In genomic region chr8:112034603-112035002, GRCm38 (mm10) we compare ENCODE assay signal across 9 mouse cellular contexts. TPM values are rescaled to one million over a fixed set of nuclear protein-coding genes. Genes with fewer than 3 reads are reported as not detected.
DNase-seq lines count a peak whose midpoint lies in the region; ATAC-seq and TF ChIP-seq lines count a peak whose summit lies in the region.
"Had no signal": no experiment of that assay in that cellular context is flagged by ENCODE, and none has a peak within 500 bp of the region (broad histone marks: within the 10 kb centered on the region; RNA-seq: fewer than 3 reads in every experiment).

No protein-coding gene starts in this region.

- DNase-seq in forebrain, embryonic 14.5 days (ENCODE audit: low spot score), result peak; percentile 72
- DNase-seq in testis, postnatal 10 days (ENCODE audit: low spot score), result no peak
- DNase-seq in cerebellum, adult 9-11 months, result peak; percentile 22
- peak; percentile 72 for DNase-seq in intestine, embryonic 14.5 days (ENCODE audit: low spot score)
- peak; percentile 82 for DNase-seq in splenic B cell, adult 2 months (ENCODE audit: low read depth, low spot score)

- no peaks in the 10 kb centered on the region for H3K27me3 ChIP-seq in forebrain, embryonic 14.5 days (replicated peaks; ENCODE audit: control insufficient read depth, insufficient read depth, low read length)
- H3K27me3 ChIP-seq in forebrain, embryonic 12.5 days, result no peaks in the 10 kb centered on the region
- H3K27me3 ChIP-seq in testis, adult 2 months (ENCODE audit: control insufficient read depth, insufficient read depth, low read length), result no peaks in the 10 kb centered on the region
- no peaks in the 10 kb centered on the region for H3K27me3 ChIP-seq in intestine, embryonic 14.5 days (replicated peaks; ENCODE audit: control insufficient read depth, insufficient read depth, low read length)
- H3K27me3 ChIP-seq in liver, embryonic 15.5 days, result no peaks in the 10 kb centered on the region
- no peaks in the 10 kb centered on the region for H3K27me3 ChIP-seq in splenic B cell, adult 2 months (ENCODE audit: control insufficient read depth, insufficient read depth, low read length, poor library complexity, severe bottlenecking)
- H3K27me3 ChIP-seq: limb, embryonic 13.5 days had no signal

- no peak overlapping the region for H3K4me3 ChIP-seq in forebrain, embryonic 14.5 days (ENCODE audit: low read depth, low read length)
- no peak overlapping the region for H3K4me3 ChIP-seq in forebrain, embryonic 12.5 days (replicated peaks)
- no peak overlapping the region for H3K4me3 ChIP-seq in testis, adult 2 months (ENCODE audit: control insufficient read depth, low read depth, low read length)
- H3K4me3 ChIP-seq in intestine, embryonic 14.5 days (ENCODE audit: low read depth, low read length), result no peak overlapping the region
- H3K4me3 ChIP-seq in liver, embryonic 15.5 days (replicated peaks), result no peak overlapping the region
- H3K4me3 ChIP-seq: limb, embryonic 13.5 days had no signal

- H3K4me2 ChIP-seq in forebrain, embryonic 14.5 days (ENCODE audit: low read length), result no peak overlapping the region
- H3K4me2 ChIP-seq in forebrain, embryonic 12.5 days, result no peak overlapping the region
- H3K4me2 ChIP-seq in intestine, embryonic 14.5 days (ENCODE audit: low read length), result no peak overlapping the region
- no peak overlapping the region for H3K4me2 ChIP-seq in liver, embryonic 15.5 days
- H3K4me2 ChIP-seq: limb, embryonic 13.5 days had no signal

- H3K36me3 ChIP-seq in forebrain, embryonic 14.5 days (ENCODE audit: control insufficient read depth, insufficient read depth, low read length), result no peaks in the 10 kb centered on the region
- no peaks in the 10 kb centered on the region for H3K36me3 ChIP-seq in forebrain, embryonic 12.5 days (replicated peaks)
- H3K36me3 ChIP-seq in testis, adult 2 months (ENCODE audit: control insufficient read depth, insufficient read depth, low read length), result no peaks in the 10 kb centered on the region
- no peaks in the 10 kb centered on the region for H3K36me3 ChIP-seq in intestine, embryonic 14.5 days (ENCODE audit: control insufficient read depth, insufficient read depth, low read length)
- H3K36me3 ChIP-seq in liver, embryonic 15.5 days (replicated peaks), result no peaks in the 10 kb centered on the region
- H3K36me3 ChIP-seq in splenic B cell, adult 2 months (ENCODE audit: control insufficient read depth, insufficient read depth, low read length, poor library complexity, severe bottlenecking), result no peaks in the 10 kb centered on the region
- H3K36me3 ChIP-seq: limb, embryonic 13.5 days had no signal

- no peak for ATAC-seq in forebrain, embryonic 14.5 days
- no peak for ATAC-seq in forebrain, embryonic 12.5 days (ENCODE audit: low FRiP score)
- peak; percentile 50; the same call in 1 of the 2 replicates for ATAC-seq in intestine, embryonic 14.5 days (replicated peaks; ENCODE audit: low FRiP score, low TSS enrichment, low read depth)
- ATAC-seq in liver, embryonic 15.5 days (ENCODE audit: insufficient read depth), result 0 out of 2 replicates have a peak, but pooled peaks have one; percentile 9

- no peak for TF ChIP-seq POLR2A in testis, adult 2 months (IDR thresholded peaks at IDR 0.05; ENCODE audit: control insufficient read depth, low read depth, low read length)

- H3K9ac ChIP-seq in forebrain, embryonic 14.5 days (ENCODE audit: low read length), result no peak overlapping the region
- H3K9ac ChIP-seq in forebrain, embryonic 12.5 days, result no peak overlapping the region
- no peak overlapping the region for H3K9ac ChIP-seq in intestine, embryonic 14.5 days (ENCODE audit: low read length)
- no peak overlapping the region for H3K9ac ChIP-seq in liver, embryonic 15.5 days
- H3K9ac ChIP-seq: limb, embryonic 13.5 days had no signal

- H3K9me3 ChIP-seq in forebrain, embryonic 14.5 days (replicated peaks; ENCODE audit: control insufficient read depth, low read length), result no peaks in the 10 kb centered on the region
- no peaks in the 10 kb centered on the region for H3K9me3 ChIP-seq in forebrain, embryonic 12.5 days
- no peaks in the 10 kb centered on the region for H3K9me3 ChIP-seq in intestine, embryonic 14.5 days (ENCODE audit: control insufficient read depth, low read length)
- no peaks in the 10 kb centered on the region for H3K9me3 ChIP-seq in liver, embryonic 15.5 days (replicated peaks)
- H3K9me3 ChIP-seq: limb, embryonic 13.5 days had no signal

- WGBS in forebrain, embryonic 14.5 days, result 15% methylated on average over 8 of the region's 8 CpGs
- 20% methylated on average over 8 of the region's 8 CpGs for WGBS in forebrain, embryonic 12.5 days
- WGBS in intestine, embryonic 14.5 days, result 12% methylated on average over 8 of the region's 8 CpGs
- 4% methylated on average over 8 of the region's 8 CpGs for WGBS in liver, embryonic 15.5 days (ENCODE audit: insufficient replicate concordance)

- H3K27ac ChIP-seq in forebrain, embryonic 14.5 days (ENCODE audit: low read depth, low read length), result no peak overlapping the region
- H3K27ac ChIP-seq in forebrain, embryonic 12.5 days, result no peak overlapping the region
- no peak overlapping the region for H3K27ac ChIP-seq in testis, adult 2 months (ENCODE audit: control insufficient read depth, insufficient read depth, low read depth, low read length)
- no peak overlapping the region for H3K27ac ChIP-seq in intestine, embryonic 14.5 days (ENCODE audit: low read depth)
- H3K27ac ChIP-seq in liver, embryonic 15.5 days (replicated peaks), result no peak overlapping the region
- H3K27ac ChIP-seq: limb, embryonic 13.5 days had no signal

- peak; percentile 37; the same call in 1 of the 2 replicates for TF ChIP-seq CTCF in testis, adult 2 months (IDR thresholded peaks at IDR 0.05; ENCODE audit: control insufficient read depth, insufficient read depth, insufficient replicate concordance, low read depth, low read length)

- H3K4me1 ChIP-seq in forebrain, embryonic 14.5 days (ENCODE audit: control insufficient read depth, insufficient read depth, low read length), result no peaks in the 10 kb centered on the region
- no peaks in the 10 kb centered on the region for H3K4me1 ChIP-seq in forebrain, embryonic 12.5 days
- no peaks in the 10 kb centered on the region; the same call in none of the 2 replicates for H3K4me1 ChIP-seq in testis, adult 2 months (ENCODE audit: control insufficient read depth, insufficient read depth, low read length)
- H3K4me1 ChIP-seq in intestine, embryonic 14.5 days (replicated peaks; ENCODE audit: control insufficient read depth, insufficient read depth, low read length), result no peaks in the 10 kb centered on the region
- no peaks in the 10 kb centered on the region for H3K4me1 ChIP-seq in liver, embryonic 15.5 days (replicated peaks)
- H3K4me1 ChIP-seq: limb, embryonic 13.5 days had no signal

RNA-seq across cellular contexts. Expression of gene Gm6793, which starts 19.8 kb away (rescaled TPM):
- 0.23 and 0.64 TPM in 2 replicates for polyA plus RNA-seq in forebrain, embryonic 14.5 days (2014; fragmentation: Nextera tagmentation; extraction: Ambion mirVana)
- polyA plus RNA-seq in forebrain, embryonic 12.5 days (2016; fragmentation: Nextera tagmentation; extraction: Ambion mirVana), result 0.74 and 0.88 TPM in 2 replicates
- 0.06 TPM in 1 of 2 replicates, not detected in the other for polyA plus RNA-seq in testis, adult 2 months (2012; rRNA removed)
- polyA plus RNA-seq in intestine, embryonic 14.5 days (2014; fragmentation: Nextera tagmentation; extraction: Ambion mirVana), result 0.28 and 0.91 TPM in 2 replicates
- polyA plus RNA-seq in liver, embryonic 15.5 days (2015; fragmentation: Nextera tagmentation; extraction: Ambion mirVana), result 0.14 and 0.31 TPM in 2 replicates

RNA-seq across cellular contexts. Expression of gene Terf2ip, which starts 23.4 kb away (rescaled TPM):
- polyA plus RNA-seq in forebrain, embryonic 14.5 days (2014; fragmentation: Nextera tagmentation; extraction: Ambion mirVana), result 22.6 and 33.3 TPM in 2 replicates
- 37.0 and 38.7 TPM in 2 replicates for polyA plus RNA-seq in forebrain, embryonic 12.5 days (2016; fragmentation: Nextera tagmentation; extraction: Ambion mirVana)
- 2.9 and 3.8 TPM in 2 replicates for polyA plus RNA-seq in testis, adult 2 months (2012; rRNA removed)
- 21.3 and 22.9 TPM in 2 replicates for polyA plus RNA-seq in intestine, embryonic 14.5 days (2014; fragmentation: Nextera tagmentation; extraction: Ambion mirVana)
- 5.9 and 6.0 TPM in 2 replicates for polyA plus RNA-seq in liver, embryonic 15.5 days (2015; fragmentation: Nextera tagmentation; extraction: Ambion mirVana)

RNA-seq across cellular contexts. Expression of gene Kars, which starts 23.5 kb away (rescaled TPM):
- polyA plus RNA-seq in forebrain, embryonic 14.5 days (2014; fragmentation: Nextera tagmentation; extraction: Ambion mirVana), result 189 and 194 TPM in 2 replicates
- polyA plus RNA-seq in forebrain, embryonic 12.5 days (2016; fragmentation: Nextera tagmentation; extraction: Ambion mirVana), result 210 and 225 TPM in 2 replicates
- polyA plus RNA-seq in testis, adult 2 months (2012; rRNA removed), result 59.9 and 60.4 TPM in 2 replicates
- polyA plus RNA-seq in intestine, embryonic 14.5 days (2014; fragmentation: Nextera tagmentation; extraction: Ambion mirVana), result 226 and 241 TPM in 2 replicates
- 75.9 and 78.4 TPM in 2 replicates for polyA plus RNA-seq in liver, embryonic 15.5 days (2015; fragmentation: Nextera tagmentation; extraction: Ambion mirVana)

RNA-seq across cellular contexts. Expression of gene Adat1, which starts 42.5 kb away (rescaled TPM):
- 5.6 and 5.8 TPM in 2 replicates for polyA plus RNA-seq in forebrain, embryonic 14.5 days (2014; fragmentation: Nextera tagmentation; extraction: Ambion mirVana)
- 12.6 and 13.0 TPM in 2 replicates for polyA plus RNA-seq in forebrain, embryonic 12.5 days (2016; fragmentation: Nextera tagmentation; extraction: Ambion mirVana)
- 4.5 and 5.3 TPM in 2 replicates for polyA plus RNA-seq in testis, adult 2 months (2012; rRNA removed)
- polyA plus RNA-seq in intestine, embryonic 14.5 days (2014; fragmentation: Nextera tagmentation; extraction: Ambion mirVana), result 7.4 and 11.0 TPM in 2 replicates
- 2.8 and 3.7 TPM in 2 replicates for polyA plus RNA-seq in liver, embryonic 15.5 days (2015; fragmentation: Nextera tagmentation; extraction: Ambion mirVana)

Comparison
In these comparisons a context has a peak if more than half of its experiments do, and no peak if none do; other contexts are left out.
1. ATAC-seq: peak in intestine, embryonic 14.5 days (single experiment) and liver, embryonic 15.5 days (single experiment); none in forebrain, embryonic 14.5 days (single experiment) and forebrain, embryonic 12.5 days (single experiment).